Mouse (Mus musculus) lung, postnatal 0 days (tissue): ENCODE measurements around the gene Stap2.

ENCODE experiments used
- CTCF ChIP-seq: IDR thresholded peaks from 2 replicates; pipeline ENCODE4 v1.5.1; 2016; ENCODE audit warnings: antibody characterized with exemption, mild to moderate bottlenecking
- EP300 ChIP-seq: IDR thresholded peaks from 2 replicates; pipeline ENCODE4 v1.6.1; 2016; ENCODE audit warnings: antibody characterized with exemption, mild to moderate bottlenecking, control low read depth

DNA sequence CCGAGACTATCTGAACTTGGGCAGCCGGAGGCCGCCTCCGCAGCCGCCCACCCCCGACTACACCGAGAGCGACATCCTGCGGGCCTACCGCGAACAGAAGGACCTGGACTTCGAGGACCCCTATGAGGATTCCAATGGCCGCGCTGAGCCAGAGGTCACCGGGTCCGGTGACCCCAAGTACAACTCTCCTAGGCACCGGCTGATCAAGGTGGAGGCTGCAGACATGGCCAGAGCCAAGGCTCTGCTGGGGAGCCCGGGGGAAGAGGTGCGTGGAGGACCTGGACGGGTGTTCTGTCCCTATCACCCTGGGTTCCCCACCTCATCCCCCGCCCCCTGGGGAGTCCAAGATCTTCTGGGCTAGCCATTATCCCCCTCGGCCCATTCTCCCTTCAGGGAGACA, 33.9 kb downstream of the Stap2 start:
- TF ChIP-seq CTCF: no peak
- no peak for TF ChIP-seq EP300
